Mouse (Mus musculus) hindbrain, embryonic 10.5 days (tissue): ENCODE measurements at regions not wholly inside any gene's neighbourhood (a gene's known extent, or its start where the extent isn't known, plus 50 kb on each side); places are given as distances from the start of the nearest gene placed in this dataset.

ENCODE experiments used
- DNase-seq: peaks from one replicate; pipeline ENCODE4 v3.0.0-alpha.2; 2017; ENCODE audit warnings: low spot score
- H3K27ac ChIP-seq: fragments of 300-500 bp; sonication (generic); 2 replicates; pipeline ENCODE4 v1.5.1; 2016; ENCODE audit warnings: mild to moderate bottlenecking, moderate library complexity
- H3K27me3 ChIP-seq: fragments of 300-500 bp; sonication (generic); 2 replicates; pipeline ENCODE4 v1.6.1; 2016; ENCODE audit warnings: mild to moderate bottlenecking; ENCODE audit not compliant: poor library complexity, insufficient read depth, severe bottlenecking
- H3K36me3 ChIP-seq: fragments of 300-500 bp; sonication (generic); 2 replicates; pipeline ENCODE4 v1.6.1; 2016; ENCODE audit warnings: mild to moderate bottlenecking, moderate library complexity
- H3K4me1 ChIP-seq: fragments of 300-500 bp; sonication (generic); replicated peaks from 2 replicates; pipeline ENCODE4 v1.6.1; 2016; ENCODE audit warnings: mild to moderate bottlenecking
- H3K4me3 ChIP-seq: fragments of 300-500 bp; sonication (generic); 2 replicates; pipeline ENCODE4 v1.5.1; 2016; ENCODE audit warnings: mild to moderate bottlenecking, moderate library complexity
- H3K9me3 ChIP-seq: fragments of 300-500 bp; sonication (generic); 2 replicates; pipeline ENCODE4 v1.6.1; 2016; ENCODE audit warnings: mild to moderate bottlenecking, moderate library complexity
- WGBS: fragments of 180-500 bp; shearing (Covaris S2); methylation state at CpG from one replicate; pipeline ENCODE4 v1.1.7; 2016; 5-methylcytosine and 5-hydroxymethylcytosine counted together

DNA sequence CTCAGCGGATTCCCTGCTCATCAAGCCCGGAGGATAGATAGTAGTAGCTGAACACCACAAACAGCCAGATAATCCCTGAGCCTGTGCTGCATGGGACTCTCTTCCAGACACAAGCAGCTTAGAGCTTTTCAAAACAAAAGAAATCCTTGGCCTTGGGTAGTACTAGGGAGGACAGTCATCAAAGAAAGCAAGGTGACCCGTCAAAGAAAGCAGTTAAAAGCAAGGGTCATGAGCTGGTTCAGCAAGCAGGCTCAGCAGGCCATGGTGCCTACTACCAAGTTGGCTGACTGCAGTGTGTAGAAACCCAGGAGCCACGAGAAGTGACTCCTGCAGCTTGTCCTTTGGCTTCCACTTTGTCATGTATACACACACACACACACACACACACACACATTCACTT is 477.1 kb upstream of the Mgmt start:
- WGBS = 63% methylated on average over 4 of the region's 4 CpGs
- no peaks in the 10 kb centered on the region for H3K36me3 ChIP-seq
- no peaks in the 10 kb centered on the region for H3K27me3 ChIP-seq
- no peak overlapping the region for H3K4me3 ChIP-seq
- no peak overlapping the region for H3K27ac ChIP-seq
- H3K4me1 ChIP-seq = 0 out of 2 replicates have a peak, but pooled peaks cover 4% of the 10 kb centered on the region
- no peak for DNase-seq
- H3K9me3 ChIP-seq = no peaks in the 10 kb centered on the region

GRCm38 (mm10) chr7:136423846-136424531 is 470.4 kb upstream of the Mgmt start:
- Histone ChIP-seq H3K4me3 (no peak overlapping the region), H3K4me1 (peaks cover 6% of the 10 kb centered on the region; the same call in 1 of the 2 replicates), H3K27ac (no peak overlapping the region), H3K9me3 (no peaks in the 10 kb centered on the region), H3K36me3 (no peaks in the 10 kb centered on the region), H3K27me3 (no peaks in the 10 kb centered on the region)
- DNase-seq = no peak
- 76% methylated on average over 8 of the region's 8 CpGs for WGBS

GRCm38 (mm10) chr7:136427164-136427563 is 467.2 kb upstream of the Mgmt start:
- no peaks in the 10 kb centered on the region for H3K9me3 ChIP-seq
- 0 out of 2 replicates have a peak, but pooled peaks cover 4% of the 10 kb centered on the region for H3K27me3 ChIP-seq
- DNase-seq = no peak
- 62% methylated on average over 4 of the region's 4 CpGs for WGBS
- H3K36me3 ChIP-seq = no peaks in the 10 kb centered on the region
- no peak overlapping the region for H3K27ac ChIP-seq
- peaks cover 14% of the 10 kb centered on the region for H3K4me1 ChIP-seq
- no peak overlapping the region for H3K4me3 ChIP-seq

DNA sequence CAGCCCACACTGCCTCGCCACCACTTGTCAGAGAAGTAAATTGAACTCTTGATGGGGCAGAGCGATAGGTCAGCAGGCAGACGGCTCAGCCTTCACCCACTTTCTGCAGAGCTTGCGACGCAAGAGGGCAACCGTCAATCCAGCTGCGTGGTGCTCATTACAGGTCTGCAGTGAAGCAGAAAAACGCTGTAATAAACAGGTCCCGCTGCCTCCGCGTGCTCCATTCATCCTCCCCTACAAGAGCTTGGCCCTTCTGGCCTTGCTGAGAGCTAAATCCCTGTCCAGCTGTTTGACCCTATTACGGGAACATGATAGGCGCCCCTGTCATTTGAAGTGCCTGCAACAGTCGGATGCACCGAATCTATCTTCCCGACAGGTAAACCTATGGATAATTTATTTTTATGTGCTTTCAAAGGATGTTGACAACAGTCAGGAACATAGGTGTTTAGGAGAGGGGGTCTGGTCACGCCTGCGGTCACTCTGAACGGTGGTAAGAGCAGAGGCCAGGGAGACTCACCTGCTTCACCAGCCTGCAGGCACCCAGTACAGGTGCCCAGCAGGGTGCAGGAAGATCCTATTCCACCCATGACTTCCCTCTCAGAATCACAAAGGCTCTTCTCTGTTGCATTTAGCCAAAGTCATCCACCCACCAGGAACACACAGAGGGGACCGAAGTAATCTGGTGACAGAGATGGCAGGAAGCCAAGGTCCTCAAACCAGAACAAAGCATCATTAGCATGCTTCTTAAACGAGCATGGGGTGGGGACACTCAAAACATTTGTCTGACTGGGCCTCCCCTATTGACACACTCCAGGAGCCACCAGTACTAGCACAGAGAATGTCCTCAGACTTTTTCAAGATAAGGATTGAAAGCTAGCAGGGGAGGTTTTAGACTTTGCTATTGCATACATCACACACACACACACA is 464.1 kb upstream of the Mgmt start:
- no peak overlapping the region for H3K4me3 ChIP-seq
- H3K9me3 ChIP-seq = no peaks in the 10 kb centered on the region
- no peaks in the 10 kb centered on the region for H3K36me3 ChIP-seq
- no peak for DNase-seq
- peaks cover 8% of the 10 kb centered on the region for H3K4me1 ChIP-seq
- 54% methylated on average over 21 of the region's 21 CpGs for WGBS
- 0 out of 2 replicates have a peak, but pooled peaks cover 4% of the 10 kb centered on the region for H3K27me3 ChIP-seq
- H3K27ac ChIP-seq = 0 out of 2 replicates have a peak overlapping the region, but pooled peaks have one; percentile 3

GRCm38 (mm10) chr7:136433699-136434098 is 460.7 kb upstream of the Mgmt start:
- no peak overlapping the region for H3K27ac ChIP-seq
- 84% methylated on average over 3 of the region's 3 CpGs for WGBS
- H3K9me3 ChIP-seq = no peaks in the 10 kb centered on the region
- H3K4me3 ChIP-seq = no peak overlapping the region
- no peaks in the 10 kb centered on the region for H3K36me3 ChIP-seq
- H3K4me1 ChIP-seq = peaks cover 8% of the 10 kb centered on the region
- DNase-seq = no peak
- 0 out of 2 replicates have a peak, but pooled peaks cover 4% of the 10 kb centered on the region for H3K27me3 ChIP-seq

DNA sequence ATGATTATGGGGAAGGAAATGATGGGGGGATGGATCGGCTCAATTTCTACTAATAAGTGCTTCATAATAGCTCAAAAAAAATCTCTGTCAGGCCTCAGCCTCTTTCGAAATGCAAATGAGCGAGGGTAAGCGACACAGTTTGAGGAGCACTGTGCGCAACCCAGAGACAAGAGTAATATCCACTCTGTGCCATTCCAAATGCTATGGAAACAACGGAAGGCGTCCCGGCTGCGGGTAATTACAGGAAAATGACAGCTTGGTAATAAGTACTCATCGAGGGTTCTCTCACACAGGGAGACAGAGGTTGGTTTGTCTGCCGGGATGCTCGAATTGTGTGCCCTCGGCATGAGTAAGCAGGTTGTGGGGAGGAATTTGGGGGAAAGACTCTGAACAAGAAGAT is 459.9 kb upstream of the Mgmt start:
- 0 out of 2 replicates have a peak, but pooled peaks cover 3% of the 10 kb centered on the region for H3K27me3 ChIP-seq
- WGBS = 92% methylated on average over 13 of the region's 13 CpGs
- no peak for DNase-seq

DNA sequence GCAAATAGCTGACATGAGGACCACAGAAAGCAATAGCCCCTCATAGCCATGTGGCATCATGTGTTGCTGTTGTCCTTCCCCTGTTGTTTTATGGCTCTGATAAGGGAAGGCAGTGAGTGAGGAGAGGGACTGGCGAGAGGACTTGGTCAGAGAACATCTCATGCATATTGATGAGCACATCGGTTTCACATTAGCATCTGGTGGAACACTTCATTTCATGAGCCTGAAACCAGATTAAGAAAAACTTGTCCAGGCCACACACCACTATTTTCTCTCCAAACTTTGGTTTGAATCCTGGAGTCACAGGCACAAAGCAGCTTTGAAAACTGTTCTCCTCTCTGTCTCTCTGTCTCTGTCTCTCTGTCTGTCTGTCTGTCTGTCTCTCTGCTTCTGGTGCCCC is 451.0 kb upstream of the Mgmt start:
- H3K4me1 ChIP-seq = 0 out of 2 replicates have a peak, but pooled peaks cover 3% of the 10 kb centered on the region
- 56% methylated on average over 2 of the region's 2 CpGs for WGBS
- H3K27ac ChIP-seq = no peak overlapping the region
- no peaks in the 10 kb centered on the region for H3K36me3 ChIP-seq
- no peak for DNase-seq
- no peaks in the 10 kb centered on the region for H3K27me3 ChIP-seq
- no peak overlapping the region for H3K4me3 ChIP-seq
- H3K9me3 ChIP-seq = no peaks in the 10 kb centered on the region

More for the DNA sequence above, 459.9 kb upstream of the Mgmt start:
- Histone ChIP-seq H3K9me3 (no peaks in the 10 kb centered on the region), H3K4me1 (peaks cover 8% of the 10 kb centered on the region), H3K4me3 (no peak overlapping the region), H3K36me3 (no peaks in the 10 kb centered on the region), H3K27ac (no peak overlapping the region)

GRCm38 (mm10) chr7:136445091-136445490 is 449.3 kb upstream of the Mgmt start:
- no peaks in the 10 kb centered on the region for H3K27me3 ChIP-seq
- 0 out of 2 replicates have a peak, but pooled peaks cover 3% of the 10 kb centered on the region for H3K4me1 ChIP-seq
- H3K9me3 ChIP-seq = no peaks in the 10 kb centered on the region
- H3K36me3 ChIP-seq = no peaks in the 10 kb centered on the region
- no peak overlapping the region for H3K4me3 ChIP-seq
- no peak overlapping the region for H3K27ac ChIP-seq
- WGBS = 87% methylated on average over 6 of the region's 6 CpGs
- no peak for DNase-seq

DNA sequence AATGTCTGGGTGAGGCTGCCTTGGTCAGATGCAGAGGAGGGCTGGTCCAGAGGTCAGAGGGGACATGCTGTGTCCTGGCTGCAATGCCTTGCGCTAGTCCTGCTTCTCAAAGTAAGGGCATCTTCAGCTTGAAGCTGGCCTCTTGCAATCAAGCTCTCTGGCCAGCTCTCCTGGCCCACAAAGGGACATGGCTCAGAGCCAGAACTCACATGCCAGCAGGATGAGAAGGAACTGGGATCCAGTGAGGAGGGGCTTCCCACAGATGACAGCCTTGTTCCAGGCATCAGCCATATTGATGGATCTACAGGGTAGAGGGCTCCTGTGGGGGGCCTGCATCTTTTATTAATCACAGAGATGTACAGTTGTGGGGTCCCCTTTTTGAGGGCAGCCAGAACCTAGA is 445.1 kb upstream of the Mgmt start:
- no peaks in the 10 kb centered on the region for H3K36me3 ChIP-seq
- H3K9me3 ChIP-seq = no peaks in the 10 kb centered on the region
- H3K27me3 ChIP-seq = peaks cover 5% of the 10 kb centered on the region
- DNase-seq = no peak
- H3K27ac ChIP-seq = no peak overlapping the region
- H3K4me1 ChIP-seq = peaks cover 3% of the 10 kb centered on the region; the same call in 1 of the 2 replicates
- WGBS = 100% methylated on average over 1 of the region's 1 CpGs
- no peak overlapping the region for H3K4me3 ChIP-seq

DNA sequence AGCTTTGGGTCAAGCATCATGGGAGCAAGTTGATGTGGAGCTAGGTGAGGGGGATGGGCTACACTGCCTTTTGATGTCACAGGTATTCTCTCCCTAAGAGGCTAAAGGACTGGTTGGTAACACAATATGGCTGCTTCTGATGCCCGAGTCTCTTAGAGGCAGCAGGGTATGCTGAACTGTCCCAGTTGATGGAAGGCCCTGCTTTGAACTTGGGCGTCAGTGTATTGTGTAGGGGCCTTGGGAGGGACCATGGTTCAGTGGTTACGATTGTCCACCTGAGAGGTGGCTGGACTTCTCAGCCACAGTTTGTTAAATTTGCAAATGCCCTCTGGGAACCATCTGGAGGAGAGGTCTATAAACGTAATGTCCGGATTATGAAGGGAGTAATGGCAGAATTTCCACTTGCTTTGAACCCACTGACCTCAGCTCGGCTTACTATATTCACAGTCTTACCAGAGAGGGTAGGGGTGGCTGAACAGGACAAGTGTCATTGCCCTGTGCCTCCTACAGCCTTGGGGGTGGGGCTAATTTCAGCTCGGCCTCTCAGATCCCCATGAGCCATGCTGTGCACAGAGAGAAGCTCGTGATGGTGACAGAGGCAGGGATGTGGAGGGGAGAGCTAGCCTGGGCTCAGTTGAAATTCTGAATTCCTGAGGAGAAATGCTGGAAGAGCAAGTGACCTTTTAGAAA is 442.6 kb upstream of the Mgmt start:
- no peaks in the 10 kb centered on the region for H3K9me3 ChIP-seq
- no peaks in the 10 kb centered on the region for H3K36me3 ChIP-seq
- DNase-seq = no peak
- no peak overlapping the region for H3K27ac ChIP-seq
- no peak overlapping the region for H3K4me3 ChIP-seq
- 67% methylated on average over 8 of the region's 8 CpGs for WGBS
- H3K27me3 ChIP-seq = peaks cover 5% of the 10 kb centered on the region
- peaks cover 19% of the 10 kb centered on the region for H3K4me1 ChIP-seq

GRCm38 (mm10) chr7:136452561-136452960 is 441.9 kb upstream of the Mgmt start:
- no peak overlapping the region for H3K27ac ChIP-seq
- H3K4me1 ChIP-seq = peaks cover 24% of the 10 kb centered on the region
- H3K9me3 ChIP-seq = no peaks in the 10 kb centered on the region
- peaks cover 5% of the 10 kb centered on the region for H3K27me3 ChIP-seq
- no peaks in the 10 kb centered on the region for H3K36me3 ChIP-seq
- DNase-seq = no peak
- 77% methylated on average over 5 of the region's 5 CpGs for WGBS
- no peak overlapping the region for H3K4me3 ChIP-seq

GRCm38 (mm10) chr7:136457171-136457570 is 437.2 kb upstream of the Mgmt start:
- DNase-seq = no peak
- H3K36me3 ChIP-seq = no peaks in the 10 kb centered on the region
- H3K9me3 ChIP-seq = no peaks in the 10 kb centered on the region
- peaks cover 5% of the 10 kb centered on the region for H3K27me3 ChIP-seq
- H3K4me3 ChIP-seq = no peak overlapping the region
- peaks cover 28% of the 10 kb centered on the region for H3K4me1 ChIP-seq
- H3K27ac ChIP-seq = no peak overlapping the region
- WGBS = 58% methylated on average over 7 of the region's 7 CpGs
